Mouse (Mus musculus) stomach, postnatal 0 days (tissue): ENCODE measurements around the gene Nod1. TPM values are rescaled to one million over a fixed set of nuclear protein-coding genes. Genes with fewer than 3 reads are reported as not detected.

Experiments
- ATAC-seq: fragments of 200-750 bp; cut with Nextera tagmentation; 2 replicates; pipeline ENCODE4 v1.8.0; 2017; ENCODE audit not compliant: low FRiP score, low TSS enrichment
- DNase-seq: peaks from one replicate; pipeline ENCODE4 v3.0.0-alpha.2; 2016; ENCODE audit warnings: low spot score
- H3K27ac ChIP-seq: fragments of 300-500 bp; sonication (generic); replicated peaks from 2 replicates; pipeline ENCODE4 v1.5.1; 2014; ENCODE audit warnings: mild to moderate bottlenecking, control low read depth
- H3K27me3 ChIP-seq: fragments of 300-500 bp; sonication (generic); 2 replicates; pipeline ENCODE4 v1.6.1; 2014; ENCODE audit warnings: low read length; ENCODE audit not compliant: control insufficient read depth, insufficient read depth
- H3K36me3 ChIP-seq: fragments of 300-500 bp; sonication (generic); 2 replicates; pipeline ENCODE4 v1.6.1; 2014; ENCODE audit warnings: low read length, mixed read lengths; ENCODE audit not compliant: control insufficient read depth, insufficient read depth
- H3K4me1 ChIP-seq: fragments of 300-500 bp; sonication (generic); replicated peaks from 2 replicates; pipeline ENCODE4 v1.6.1; 2014; ENCODE audit warnings: antibody characterized with exemption; ENCODE audit not compliant: control insufficient read depth, insufficient read depth
- H3K4me2 ChIP-seq: fragments of 300-500 bp; sonication (generic); replicated peaks from 2 replicates; pipeline ENCODE4 v1.6.1; 2014; ENCODE audit warnings: low read depth, mild to moderate bottlenecking, control low read depth, moderate library complexity
- H3K4me3 ChIP-seq: fragments of 300-500 bp; sonication (generic); 2 replicates; pipeline ENCODE4 v1.5.1; 2014; ENCODE audit warnings: low read depth, low read length, control low read depth
- H3K9ac ChIP-seq: fragments of 300-500 bp; sonication (generic); 2 replicates; pipeline ENCODE4 v1.6.1; 2014; ENCODE audit warnings: mild to moderate bottlenecking, low read length, control low read depth, mixed read lengths
- H3K9me3 ChIP-seq: fragments of 300-500 bp; sonication (generic); 2 replicates; pipeline ENCODE4 v1.6.1; 2016; ENCODE audit warnings: low read length; ENCODE audit not compliant: control insufficient read depth
- CTCF ChIP-seq: IDR thresholded peaks from 2 replicates; pipeline ENCODE4 v1.5.1; 2016; ENCODE audit warnings: antibody characterized with exemption, low read depth, mild to moderate bottlenecking, moderate library complexity
- EP300 ChIP-seq: optimal IDR thresholded peaks from 2 replicates; pipeline ENCODE3; 2016; ENCODE audit warnings: antibody characterized with exemption
- WGBS: fragments of 180-500 bp; shearing (Covaris S2); extraction: QIAGEN DNeasy Blood & Tissue Kit; methylation state at CpG from one replicate; pipeline ENCODE4 v1.1.7; 2014; 5-methylcytosine and 5-hydroxymethylcytosine counted together
- polyA plus RNA-seq: library from polyadenylated mRNA; unstranded; fragments of >200 nt; fragmentation: Nextera tagmentation; extraction: Ambion mirVana; gene quantifications from 2 replicates; pipeline ENCODE4 v1.2.1, GENCODE M21; 2015

Gene Nod1
- polyA plus RNA-seq: 4.5 and 4.9 TPM in 2 replicates

DNA sequence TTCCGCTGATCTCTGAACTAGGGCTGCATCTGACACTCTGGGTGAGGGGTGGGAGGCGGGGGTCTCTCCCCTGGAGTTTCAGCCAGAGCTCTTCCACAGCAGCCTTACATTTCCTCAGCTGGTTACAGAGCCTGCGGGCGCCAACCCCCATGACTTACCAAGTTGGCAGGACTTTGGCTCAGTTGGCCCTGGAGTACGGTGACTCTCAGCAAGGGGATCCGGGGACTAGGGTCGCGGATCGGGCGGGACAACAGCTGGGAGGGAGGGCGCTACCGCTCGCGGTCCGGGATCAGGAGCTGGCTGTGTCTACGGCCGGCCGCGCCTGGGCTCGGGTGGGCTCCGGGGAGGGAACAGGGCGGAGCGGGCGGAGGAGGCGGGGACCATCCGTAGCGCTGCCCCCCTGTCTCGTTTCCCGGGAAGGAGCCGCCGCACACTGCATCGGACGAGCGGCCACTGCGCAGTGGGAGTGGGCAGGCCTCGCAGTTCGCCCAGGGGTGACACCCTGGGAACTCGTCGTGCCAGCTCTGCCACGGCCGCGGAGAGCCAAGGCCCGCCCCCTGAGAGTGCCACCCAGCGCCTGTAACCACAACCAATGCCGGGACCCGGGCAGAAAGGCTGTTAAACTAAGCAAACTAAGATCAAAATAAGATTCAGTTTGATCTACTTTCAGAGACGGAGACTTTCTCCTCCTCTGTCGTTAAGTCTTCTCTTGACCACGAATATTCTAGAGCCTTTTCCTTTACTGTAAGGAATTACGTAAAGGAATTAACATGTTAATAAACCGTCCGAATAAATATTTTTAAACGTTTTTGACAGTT lies at the start of gene Nod1:
Nod1 (minus strand) TSS at position 502 of the 818 bp plus-strand sequence.
- H3K4me1 ChIP-seq: no peaks in the 10 kb centered on the region
- H3K36me3 ChIP-seq: no peaks in the 10 kb centered on the region
- peak within 1 kb of the TSS; percentile 83 for H3K9ac ChIP-seq
- 1% methylated on average over 49 of the region's 53 CpGs for WGBS
- DNase-seq: peak; percentile 84
- peak within 1 kb of the TSS; percentile 92 for H3K27ac ChIP-seq
- TF ChIP-seq CTCF (peak; percentile 30; the same call in 1 of the 2 replicates), EP300 (no peak)
- H3K4me2 ChIP-seq: peak within 1 kb of the TSS; percentile 79
- H3K9me3 ChIP-seq: no peaks in the 10 kb centered on the region
- H3K4me3 ChIP-seq: peak within 1 kb of the TSS; percentile 60
- ATAC-seq: peak; percentile 88
- H3K27me3 ChIP-seq: no peaks in the 10 kb centered on the region

DNA sequence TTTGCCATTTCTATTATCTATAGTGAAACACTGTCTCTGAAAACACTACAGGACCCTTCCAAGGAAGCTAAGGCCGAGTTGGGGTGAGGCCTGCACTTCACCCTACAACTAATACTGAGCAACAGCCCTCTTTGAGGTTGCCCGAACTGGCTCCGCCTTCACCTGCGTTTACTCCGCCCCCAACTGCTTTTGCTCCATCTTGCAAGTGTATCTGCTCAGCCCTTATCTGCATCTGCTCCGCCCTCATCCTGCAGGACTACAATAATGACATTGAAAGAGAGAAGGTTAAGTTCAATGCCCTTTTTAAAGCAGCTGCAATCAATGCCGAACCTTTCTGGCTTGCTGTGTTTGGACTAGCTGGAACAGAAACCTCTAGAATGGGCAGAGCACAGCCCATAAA lies 49.4 kb upstream of the Nod1 start:
- DNase-seq (no peak), ATAC-seq (peak; percentile 32; the same call in 1 of the 2 replicates)
- Histone ChIP-seq H3K4me1 (no peaks in the 10 kb centered on the region), H3K27me3 (no peaks in the 10 kb centered on the region), H3K4me2 (no peak overlapping the region), H3K9ac (no peak overlapping the region), H3K9me3 (no peaks in the 10 kb centered on the region), H3K4me3 (no peak overlapping the region), H3K36me3 (no peaks in the 10 kb centered on the region), H3K27ac (no peak overlapping the region)
- TF ChIP-seq CTCF (no peak), EP300 (no peak)
- 75% methylated on average over 7 of the region's 7 CpGs for WGBS

DNA sequence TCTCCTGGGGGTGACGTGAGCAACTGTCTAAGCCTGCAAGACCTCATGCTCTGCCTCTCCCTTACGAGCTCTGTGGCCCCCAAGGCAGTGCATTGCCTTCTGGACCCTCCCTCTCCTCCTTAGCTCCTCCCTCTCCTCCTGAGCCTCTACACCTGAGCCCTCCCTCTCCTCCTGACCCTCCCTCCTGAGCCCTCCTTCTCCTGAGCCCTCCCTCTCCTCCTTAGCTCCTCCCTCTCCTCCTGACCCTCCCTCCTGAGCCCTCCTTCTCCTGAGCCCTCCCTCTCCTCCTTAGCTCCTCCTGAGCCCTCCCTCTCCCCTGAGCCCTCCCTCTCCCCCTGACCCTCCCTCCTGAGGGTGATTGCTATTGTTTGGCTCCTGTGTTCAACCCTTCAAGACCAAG lies 46.0 kb upstream of the Nod1 start:
- Histone ChIP-seq H3K36me3 (no peaks in the 10 kb centered on the region), H3K27ac (no peak overlapping the region), H3K27me3 (no peaks in the 10 kb centered on the region), H3K4me3 (no peak overlapping the region), H3K4me1 (no peaks in the 10 kb centered on the region), H3K9ac (no peak overlapping the region), H3K9me3 (no peaks in the 10 kb centered on the region), H3K4me2 (no peak overlapping the region)
- TF ChIP-seq CTCF: no peak
- no peak for TF ChIP-seq EP300
- ATAC-seq (no peak), DNase-seq (no peak)
- 94% methylated on average over 2 of the region's 2 CpGs for WGBS

DNA sequence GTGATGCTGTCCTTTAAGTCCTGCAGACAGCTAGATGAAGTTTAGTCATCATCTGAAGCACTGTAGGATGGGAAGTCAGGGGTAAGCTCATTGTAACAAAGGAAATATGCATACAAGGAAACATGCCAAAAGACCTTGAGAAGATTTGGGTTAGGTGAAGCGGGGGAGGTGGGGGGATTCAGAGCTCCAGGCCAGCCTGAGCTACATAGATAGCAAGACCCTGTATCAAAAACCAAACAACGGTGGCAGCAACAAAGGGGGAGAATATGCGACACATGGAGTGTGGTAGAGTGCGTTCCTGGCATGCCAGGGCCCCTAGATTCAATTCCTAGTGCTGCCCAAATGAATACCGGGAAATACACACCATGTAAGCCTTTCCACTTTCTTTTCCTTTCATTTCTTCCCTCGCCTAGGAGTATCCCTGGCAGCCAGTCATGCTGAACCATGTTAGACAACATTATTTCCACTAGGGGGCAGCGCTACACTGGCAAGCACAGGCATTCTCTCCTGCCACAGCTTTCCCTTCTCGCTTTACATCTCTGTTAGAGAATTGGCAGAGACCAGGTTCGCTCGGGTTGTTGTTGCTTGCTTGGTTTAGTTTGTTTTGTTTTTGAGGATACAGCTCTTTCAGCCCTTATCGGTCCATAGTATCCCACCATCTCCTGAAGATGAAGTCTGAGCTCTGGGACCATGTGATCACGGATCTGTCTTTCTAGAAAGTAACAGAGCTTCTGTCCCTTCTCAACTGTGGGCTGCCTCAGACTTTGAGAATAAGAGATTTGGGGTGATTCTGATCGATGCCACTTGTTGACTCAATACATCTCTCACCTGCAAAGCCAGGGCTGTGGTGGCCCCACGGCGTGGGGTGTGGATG lies 44.5 kb upstream of the Nod1 start:
- TF ChIP-seq CTCF (peak; percentile 97), EP300 (no peak)

DNA sequence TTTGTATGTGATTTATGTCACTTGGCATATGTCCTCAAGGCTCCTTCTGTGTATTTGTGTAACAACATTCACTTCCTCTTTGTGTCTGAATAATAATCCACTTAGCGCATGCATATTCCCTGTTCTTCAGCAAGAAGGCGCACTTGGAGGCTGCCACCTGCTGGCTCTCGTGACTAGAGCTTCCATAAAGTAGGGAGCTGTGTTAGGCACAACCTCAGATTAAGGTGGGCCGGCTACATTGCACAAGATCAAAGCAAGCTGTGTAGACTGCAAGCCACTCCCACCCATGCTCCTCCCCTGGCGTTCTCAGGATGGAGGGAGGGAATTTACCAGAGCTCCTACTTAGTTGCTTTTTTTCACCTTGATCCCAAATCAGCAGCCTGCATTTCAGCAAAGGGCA lies 43.8 kb upstream of the Nod1 start:
- peak; percentile 86 for ATAC-seq
- Histone ChIP-seq H3K27me3 (no peaks in the 10 kb centered on the region), H3K9me3 (no peaks in the 10 kb centered on the region), H3K4me2 (peak overlapping the region; percentile 40; the same call in 1 of the 2 replicates), H3K4me1 (no peaks in the 10 kb centered on the region), H3K4me3 (no peak overlapping the region), H3K9ac (no peak overlapping the region), H3K27ac (no peak overlapping the region), H3K36me3 (no peaks in the 10 kb centered on the region)
- WGBS: 8% methylated on average over 5 of the region's 5 CpGs
- TF ChIP-seq EP300 (no peak), CTCF (peak; percentile 88)
- DNase-seq: peak; percentile 80

More for the DNA sequence above, 44.5 kb upstream of the Nod1 start:
- H3K36me3 ChIP-seq: no peaks in the 10 kb centered on the region
- H3K9me3 ChIP-seq: no peaks in the 10 kb centered on the region
- H3K27me3 ChIP-seq: no peaks in the 10 kb centered on the region
- H3K4me2 ChIP-seq: peak overlapping the region; percentile 40
- 21% methylated on average over 15 of the region's 15 CpGs for WGBS
- peak overlapping the region; percentile 40; the same call in 1 of the 2 replicates for H3K27ac ChIP-seq
- peak; percentile 72 for ATAC-seq
- H3K9ac ChIP-seq: no peak overlapping the region
- DNase-seq: peak; percentile 76
- no peaks in the 10 kb centered on the region for H3K4me1 ChIP-seq
- no peak overlapping the region for H3K4me3 ChIP-seq
